ENCODE assay signal across 18 mouse cellular contexts in genomic region chr3:65405781-65406180, GRCm38 (mm10). TPM values are rescaled to one million over a fixed set of nuclear protein-coding genes. Genes with fewer than 3 reads are reported as not detected.
DNase-seq lines count a peak whose midpoint lies in the region; ATAC-seq and TF ChIP-seq lines count a peak whose summit lies in the region.
"Had no signal": no experiment of that assay in that cellular context is flagged by ENCODE, and none has a peak within 500 bp of the region (broad histone marks: within the 10 kb centered on the region; RNA-seq: fewer than 3 reads in every experiment).

No protein-coding gene starts in this region.

- no peak overlapping the region for H3K9ac ChIP-seq in heart, embryonic 11.5 days (ENCODE audit: low read depth, low read length)
- H3K9ac ChIP-seq: embryonic facial prominence, embryonic 12.5 days; forebrain, embryonic 13.5 days had no signal

- DNase-seq in cerebellum, postnatal 14 days: peak; percentile 33 to 49
- no peak for DNase-seq in cerebellum, adult 18-20 months
- peak; percentile 49 for DNase-seq in heart, adult 11 months
- peak; percentile 26 for DNase-seq in left cerebral cortex, postnatal 4 days
- DNase-seq in left cerebral cortex, adult 18-20 months (ENCODE audit: low spot score in 2 of 2): no peak
- peak; percentile 43 for DNase-seq in brain, embryonic 14.5 days (ENCODE audit: low read depth)
- DNase-seq: adrenal gland, adult 2 months; adrenal gland, postnatal 10 days; adrenal gland, postnatal 25 days; cerebellum, adult 2 months; cerebellum, adult 9-10 months; cerebellum, postnatal 25 days had no signal

- H3K27ac ChIP-seq in heart, embryonic 11.5 days (ENCODE audit: low read depth, low read length): no peak overlapping the region
- H3K27ac ChIP-seq: embryonic facial prominence, embryonic 10.5 days; embryonic facial prominence, embryonic 12.5 days; forebrain, embryonic 13.5 days had no signal

- H3K4me2 ChIP-seq in heart, embryonic 11.5 days: no peak overlapping the region
- H3K4me2 ChIP-seq: embryonic facial prominence, embryonic 12.5 days; forebrain, embryonic 13.5 days had no signal

- H3K9me3 ChIP-seq in heart, embryonic 11.5 days (replicated peaks; ENCODE audit: control insufficient read depth, low read length): no peaks in the 10 kb centered on the region
- H3K9me3 ChIP-seq: embryonic facial prominence, embryonic 10.5 days; embryonic facial prominence, embryonic 12.5 days; forebrain, embryonic 13.5 days had no signal

- TF ChIP-seq POLR2A in brain, embryonic 14.5 days (IDR thresholded peaks at IDR 0.05; ENCODE audit: borderline replicate concordance, extremely low read depth, insufficient read depth, insufficient read length, poor library complexity, severe bottlenecking): no peak

- no peaks in the 10 kb centered on the region for H3K27me3 ChIP-seq in heart, embryonic 11.5 days (ENCODE audit: control insufficient read depth, insufficient read depth, low read length)
- H3K27me3 ChIP-seq: embryonic facial prominence, embryonic 12.5 days; forebrain, embryonic 13.5 days had no signal

- no peaks in the 10 kb centered on the region for H3K36me3 ChIP-seq in heart, embryonic 11.5 days (ENCODE audit: control insufficient read depth, insufficient read depth, low read length)
- H3K36me3 ChIP-seq: embryonic facial prominence, embryonic 10.5 days; embryonic facial prominence, embryonic 12.5 days had no signal

- ATAC-seq in heart, embryonic 11.5 days (replicated peaks; ENCODE audit: insufficient number of reproducible peaks, low FRiP score, low TSS enrichment): no peak
- no peak for ATAC-seq in frontal cortex, adult (ENCODE audit: low TSS enrichment)
- ATAC-seq: forebrain, embryonic 13.5 days; forebrain, embryonic 16.5 days had no signal

- whole genome bisulfite sequencing in heart, embryonic 11.5 days (ENCODE audit: insufficient replicate concordance): 77% methylated on average over 4 of the region's 4 CpGs

- intact Hi-C loops in left cerebral cortex, postnatal 4 days (cut with DNase I): no loop called here

- TF ChIP-seq CTCF in brain, embryonic 14.5 days (IDR thresholded peaks at IDR 0.05; ENCODE audit: borderline replicate concordance, extremely low read depth, insufficient read depth, insufficient read length): no peak

- no peak overlapping the region for H3K4me3 ChIP-seq in heart, embryonic 11.5 days (ENCODE audit: low read depth, low read length)
- H3K4me3 ChIP-seq: embryonic facial prominence, embryonic 10.5 days; embryonic facial prominence, embryonic 12.5 days; forebrain, embryonic 13.5 days had no signal

- H3K4me1 ChIP-seq in heart, embryonic 11.5 days (ENCODE audit: control insufficient read depth, insufficient read depth, low read length): 0 out of 2 replicates have a peak, but pooled peaks cover 3% of the 10 kb centered on the region
- H3K4me1 ChIP-seq: embryonic facial prominence, embryonic 12.5 days; forebrain, embryonic 13.5 days had no signal

RNA-seq across cellular contexts. Expression of gene Ssr3, which starts 13.4 kb away (rescaled TPM):
- 267 and 301 TPM in 2 replicates for polyA plus RNA-seq in heart, embryonic 11.5 days (2014; fragmentation: Nextera tagmentation; extraction: Ambion mirVana)
- 100 to 1,000 TPM; 133 to 147 TPM for total RNA-seq in left cerebral cortex, postnatal 4 days (2021)
- total RNA-seq in left cerebral cortex, adult 18-20 months (2021): 10 to 100 TPM; 90.2 to 91.3 TPM
- 125 and 138 TPM in 2 replicates for polyA plus RNA-seq in brain, embryonic 14.5 days (2012; rRNA removed)

Comparison
In these comparisons a context has a peak if more than half of its experiments do, and no peak if none do; other contexts are left out.
1. DNase-seq: peak in cerebellum, postnatal 14 days (2 of 2), heart, adult 11 months (single experiment), left cerebral cortex, postnatal 4 days (single experiment) and brain, embryonic 14.5 days (single experiment); none in cerebellum, adult 18-20 months (0 of 2) and left cerebral cortex, adult 18-20 months (0 of 2).